Mouse (Mus musculus) cerebellum, adult 11-12 months (tissue): ENCODE results near the gene H1fx.
"Not testable (repeated sequence)": the region's sequence is repeated elsewhere in the genome, so short reads cannot be mapped to it uniquely, and the experiment has no call there.

Experiments used
- DNase-seq: peaks from one replicate; pipeline ENCODE4 v3.0.0; 2022

Gene H1fx

GRCm38 (mm10) chr6:87981547-87982256 lies at the start of gene H1fx:
TSS of gene H1fx (minus strand) at chr6:87981637.
- DNase-seq = peak; percentile 75

- DNase-seq = no peak
These were observed 49.0 kb upstream of the H1fx start for GRCm38 (mm10) chr6:88030432-88030831.

DNA sequence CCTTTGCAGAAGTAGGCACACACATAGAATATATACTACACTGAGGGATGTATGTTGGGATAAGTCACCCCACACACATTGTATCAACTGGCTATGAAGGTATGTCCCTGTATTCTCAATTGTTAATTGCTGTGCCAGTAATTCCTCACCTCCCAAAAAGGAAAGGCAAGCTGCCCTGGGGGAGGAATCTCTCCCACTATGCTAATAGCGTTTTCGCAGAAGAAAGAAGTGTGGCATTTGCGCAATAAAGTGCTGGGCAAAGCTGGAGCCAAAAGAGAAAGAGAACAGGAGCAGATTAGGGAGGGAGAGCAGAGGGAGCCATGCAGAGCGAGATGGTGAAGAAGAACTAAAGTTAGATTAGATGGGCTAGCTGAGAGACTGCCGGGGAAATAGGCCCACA lies 46.0 kb upstream of the H1fx start:
- DNase-seq = no peak

- DNase-seq = no peak
These were observed 42.0 kb upstream of the H1fx start for GRCm38 (mm10) chr6:88023316-88023890.

- no peak for DNase-seq
These were observed 37.7 kb upstream of the H1fx start for GRCm38 (mm10) chr6:88019154-88019553.

- DNase-seq = no peak
These were observed 36.4 kb upstream of the H1fx start for GRCm38 (mm10) chr6:88017821-88018220.

GRCm38 (mm10) chr6:88015797-88016196 lies 34.4 kb upstream of the H1fx start:
- DNase-seq = no peak

DNA sequence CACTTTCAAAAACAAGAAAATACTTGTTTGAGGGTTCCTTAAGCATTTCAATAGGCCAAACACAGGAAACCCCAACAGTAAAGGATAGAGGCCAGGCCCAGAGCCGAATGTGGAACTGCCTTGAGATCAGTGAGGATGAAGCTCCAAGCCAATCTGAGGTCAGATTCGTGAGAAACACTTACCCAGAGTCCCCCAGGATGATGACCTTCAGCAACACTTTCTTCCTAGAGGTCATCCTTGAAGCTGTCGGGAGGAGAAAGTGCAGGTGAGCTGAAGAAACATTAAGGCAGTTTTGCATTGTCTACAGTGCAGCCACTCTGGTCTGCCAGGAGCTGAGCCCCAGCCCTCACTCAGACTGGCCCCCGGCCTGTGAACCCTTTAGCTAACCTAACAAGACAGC lies 32.0 kb upstream of the H1fx start:
- DNase-seq = no peak

GRCm38 (mm10) chr6:88012601-88013000 lies 31.2 kb upstream of the H1fx start:
- DNase-seq = no peak

GRCm38 (mm10) chr6:88011106-88011505 lies 29.7 kb upstream of the H1fx start:
- not testable (repeated sequence) for DNase-seq

DNA sequence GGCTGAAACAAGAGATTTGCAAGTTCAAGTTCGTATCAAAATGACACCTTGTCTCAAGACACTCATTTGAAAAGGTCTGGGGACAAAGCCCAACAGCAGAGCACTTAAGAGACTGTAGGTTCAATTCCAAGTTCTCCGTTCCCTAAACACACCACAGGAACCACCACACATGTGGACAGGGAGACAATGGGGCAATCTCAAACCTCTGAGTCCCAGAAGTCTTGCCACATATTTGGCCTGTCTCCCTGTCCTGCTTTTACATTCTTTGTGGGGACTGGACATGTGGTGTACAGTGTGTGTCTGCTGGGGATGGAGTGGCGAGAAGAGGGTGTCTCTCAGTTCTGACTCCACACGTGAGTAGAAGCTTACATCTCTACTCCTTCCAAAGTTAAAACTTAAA lies 27.8 kb upstream of the H1fx start:
- no peak for DNase-seq

- not testable (repeated sequence) for DNase-seq
These were observed 23.3 kb upstream of the H1fx start for GRCm38 (mm10) chr6:88004773-88005172.

DNA sequence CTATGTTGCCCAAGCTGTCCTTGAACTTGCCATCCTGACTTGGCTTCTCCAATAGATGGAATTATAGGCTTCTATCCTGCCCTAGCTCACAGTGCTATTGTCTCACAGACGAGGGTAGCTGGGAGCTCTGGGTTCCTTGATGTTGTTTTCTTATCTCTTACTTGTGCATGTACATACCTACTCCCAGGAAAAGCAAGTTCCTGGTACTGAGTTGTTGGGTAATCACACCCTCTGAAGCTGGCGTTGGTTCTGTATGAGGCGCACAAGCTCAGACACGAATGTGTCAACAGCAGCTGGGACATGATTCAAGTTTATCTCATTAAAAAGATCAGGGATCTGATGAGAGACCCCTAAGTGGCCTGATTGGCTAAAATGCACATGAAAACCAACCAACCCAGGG lies 22.0 kb upstream of the H1fx start:
- no peak for DNase-seq

GRCm38 (mm10) chr6:87998358-87998757 lies 16.9 kb upstream of the H1fx start:
- no peak for DNase-seq

- DNase-seq = peak; percentile 63
These were observed 16.3 kb upstream of the H1fx start for GRCm38 (mm10) chr6:87997706-87998265.

DNA sequence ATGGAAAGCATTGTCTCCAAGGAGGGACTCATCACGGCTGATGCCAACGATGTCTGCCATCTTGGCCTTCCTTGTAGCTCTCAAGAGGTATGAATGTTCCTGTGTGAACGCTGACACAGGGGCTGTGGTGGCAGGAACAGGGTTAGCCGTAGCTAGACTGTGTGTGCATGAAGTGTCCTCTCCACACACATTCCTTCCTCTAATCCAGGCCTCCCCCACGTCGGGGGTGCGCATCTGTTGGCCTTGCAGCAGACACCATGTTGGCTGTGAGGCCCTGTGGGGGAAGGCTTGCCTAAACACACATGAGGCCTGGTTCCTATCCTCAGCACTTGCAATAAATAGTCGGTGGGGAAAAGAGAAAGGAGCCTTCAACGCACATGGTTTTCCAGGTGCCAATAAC lies 15.2 kb upstream of the H1fx start:
- DNase-seq = no peak

- no peak for DNase-seq
These were observed 14.1 kb upstream of the H1fx start for GRCm38 (mm10) chr6:87995519-87995918.

DNA sequence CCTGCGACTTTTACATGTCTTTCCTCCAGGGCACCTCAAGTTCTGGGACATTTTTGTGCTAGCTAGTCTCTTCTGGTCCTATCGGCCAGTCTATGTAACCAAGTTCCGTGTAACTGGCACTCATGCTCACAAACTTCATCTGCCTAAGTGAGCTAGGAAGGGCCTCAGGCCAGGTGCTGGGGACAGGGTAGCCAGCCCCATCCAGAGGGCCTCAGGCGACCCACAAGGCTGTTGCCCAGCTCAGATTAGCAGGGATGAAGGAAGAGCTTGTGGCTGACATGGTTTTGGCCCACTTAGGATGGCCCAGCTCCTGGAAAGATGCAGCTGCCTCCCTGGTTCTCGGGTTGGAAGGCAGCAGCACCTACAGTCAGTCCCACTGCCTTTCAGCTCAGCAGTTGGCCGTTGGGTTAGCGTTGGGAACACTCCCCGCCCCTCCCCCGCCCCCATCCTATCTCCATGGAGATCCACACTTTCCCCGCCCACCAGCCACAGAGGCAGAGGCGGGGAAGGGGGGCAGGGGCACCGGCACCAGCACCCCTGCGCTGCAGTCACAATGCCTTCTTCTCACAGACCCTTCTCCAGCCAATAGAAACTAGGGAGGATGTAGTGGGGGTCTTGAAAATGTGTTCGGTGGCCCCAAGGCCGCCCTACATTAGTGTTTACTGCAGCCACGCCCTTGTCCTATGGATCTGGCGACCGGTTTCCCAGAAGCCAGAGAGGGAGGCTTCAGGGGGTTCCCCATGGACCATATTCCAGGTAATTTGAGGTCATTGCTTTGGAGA lies 12.5 kb upstream of the H1fx start:
- no peak for DNase-seq

- no peak for DNase-seq
These were observed 11.3 kb upstream of the H1fx start for GRCm38 (mm10) chr6:87992733-87993132.

GRCm38 (mm10) chr6:87991886-87992285 lies 10.4 kb upstream of the H1fx start:
- DNase-seq = no peak

GRCm38 (mm10) chr6:87991216-87991615 lies 9.8 kb upstream of the H1fx start:
- no peak for DNase-seq

DNA sequence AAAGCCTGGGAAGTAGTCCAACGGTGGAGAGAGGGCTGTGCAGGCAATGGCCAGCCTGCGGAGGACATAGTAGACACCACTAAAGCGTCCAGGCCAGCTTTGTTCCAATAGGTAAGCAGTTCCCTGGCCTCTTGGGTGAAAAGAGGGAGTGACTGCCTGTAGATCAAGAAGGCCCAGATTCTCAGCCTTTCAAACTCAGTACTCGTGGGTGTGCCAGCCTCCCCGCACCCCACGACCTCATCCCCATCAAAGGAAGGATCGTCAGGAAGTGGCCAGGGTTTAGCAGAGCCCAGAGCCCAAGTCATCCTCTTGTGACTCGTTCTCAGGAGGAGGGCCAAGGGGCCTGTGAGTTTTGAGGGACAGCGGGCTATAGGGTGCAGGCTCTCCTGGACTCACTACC lies 1.1 kb upstream of the H1fx start:
- no peak for DNase-seq

GRCm38 (mm10) chr6:87981030-87981485 lies 379 bp downstream of the H1fx start:
- no peak for DNase-seq
